Mouse (Mus musculus) midbrain, embryonic 14.5 days (tissue): ENCODE results near the gene Rbck1. TPM values are rescaled to one million over a fixed set of nuclear protein-coding genes. Genes with fewer than 3 reads are reported as not detected.

Experiments
- ATAC-seq: fragments of 200-750 bp; cut with Nextera tagmentation; 2 replicates; pipeline ENCODE4 v1.8.0; 2017; ENCODE audit warnings: moderate number of reproducible peaks, moderate library complexity; ENCODE audit not compliant: low FRiP score, low TSS enrichment
- DNase-seq: peaks from one replicate; pipeline ENCODE4 v3.0.0-alpha.2; 2015
- H3K27ac ChIP-seq: fragments of 300-500 bp; sonication (generic); replicated peaks from 2 replicates; pipeline ENCODE4 v1.5.1; 2014; ENCODE audit warnings: mild to moderate bottlenecking, low read depth, low read length, moderate library complexity
- H3K27me3 ChIP-seq: fragments of 300-500 bp; sonication (generic); 2 replicates; pipeline ENCODE4 v1.6.1; 2014; ENCODE audit warnings: low read length, control low read depth, mixed read lengths; ENCODE audit not compliant: control insufficient read depth, insufficient read depth
- H3K36me3 ChIP-seq: fragments of 300-500 bp; sonication (generic); 2 replicates; pipeline ENCODE4 v1.6.1; 2014; ENCODE audit warnings: low read length, control low read depth; ENCODE audit not compliant: control insufficient read depth, insufficient read depth
- H3K4me1 ChIP-seq: fragments of 300-500 bp; sonication (generic); 2 replicates; pipeline ENCODE4 v1.6.1; 2014; ENCODE audit warnings: mild to moderate bottlenecking, antibody characterized with exemption, low read length, control low read depth; ENCODE audit not compliant: control insufficient read depth, insufficient read depth
- H3K4me2 ChIP-seq: fragments of 300-500 bp; sonication (generic); 2 replicates; pipeline ENCODE4 v1.6.1; 2014; ENCODE audit warnings: mild to moderate bottlenecking, low read length, moderate library complexity
- H3K4me3 ChIP-seq: fragments of 300-500 bp; sonication (generic); replicated peaks from 2 replicates; pipeline ENCODE4 v1.5.1; 2014; ENCODE audit warnings: low read depth, low read length
- H3K9ac ChIP-seq: fragments of 300-500 bp; sonication (generic); replicated peaks from 2 replicates; pipeline ENCODE4 v1.6.1; 2014; ENCODE audit warnings: mild to moderate bottlenecking, low read length, moderate library complexity
- H3K9me3 ChIP-seq: fragments of 300-500 bp; sonication (generic); 2 replicates; pipeline ENCODE4 v1.6.1; 2016; ENCODE audit warnings: low read length, control low read depth, mixed read lengths; ENCODE audit not compliant: control insufficient read depth
- WGBS: fragments of 180-500 bp; shearing (Covaris S2); extraction: QIAGEN DNeasy Blood & Tissue Kit; methylation state at CpG from one replicate; pipeline ENCODE4 v1.1.7; 2014; 5-methylcytosine and 5-hydroxymethylcytosine counted together
- polyA plus RNA-seq: library from polyadenylated mRNA; unstranded; fragments of >200 nt; fragmentation: Nextera tagmentation; extraction: Ambion mirVana; gene quantifications from 2 replicates; pipeline ENCODE4 v1.2.1, GENCODE M21; 2014

Rbck1 gene
- polyA plus RNA-seq, 1 experiment from 2014 or later = 109 TPM

GRCm38 (mm10) chr2:152324842-152325241, 7.6 kb downstream of the Rbck1 start:
- Histone ChIP-seq H3K9ac (no peak overlapping the region), H3K27ac (no peak overlapping the region), H3K4me1 (0 out of 2 replicates have a peak, but pooled peaks cover under 1% of the 10 kb centered on the region), H3K4me2 (no peak overlapping the region), H3K9me3 (no peaks in the 10 kb centered on the region), H3K4me3 (no peak overlapping the region), H3K27me3 (no peaks in the 10 kb centered on the region), H3K36me3 (peaks cover 96% of the 10 kb centered on the region)
- DNase-seq (no peak), ATAC-seq (no peak)
- 90% methylated on average over 3 of the region's 3 CpGs for WGBS

GRCm38 (mm10) chr2:152323971-152324370, 8.5 kb downstream of the Rbck1 start:
- Histone ChIP-seq H3K27ac (no peak overlapping the region), H3K27me3 (no peaks in the 10 kb centered on the region), H3K9me3 (no peaks in the 10 kb centered on the region), H3K4me1 (no peaks in the 10 kb centered on the region), H3K9ac (no peak overlapping the region), H3K4me3 (no peak overlapping the region), H3K36me3 (peaks cover 99% of the 10 kb centered on the region), H3K4me2 (no peak overlapping the region)
- WGBS = 97% methylated on average over 14 of the region's 14 CpGs
- DNase-seq (no peak), ATAC-seq (no peak)

GRCm38 (mm10) chr2:152322198-152322597, 10.3 kb downstream of the Rbck1 start:
- Histone ChIP-seq H3K27ac (no peak overlapping the region), H3K9ac (no peak overlapping the region), H3K4me1 (no peaks in the 10 kb centered on the region), H3K4me3 (no peak overlapping the region), H3K9me3 (no peaks in the 10 kb centered on the region), H3K27me3 (no peaks in the 10 kb centered on the region), H3K4me2 (no peak overlapping the region), H3K36me3 (peaks cover 95% of the 10 kb centered on the region)
- DNase-seq = no peak
- 93% methylated on average over 6 of the region's 6 CpGs for WGBS
- no peak for ATAC-seq

GRCm38 (mm10) chr2:152321558-152321957, 10.9 kb downstream of the Rbck1 start:
- Histone ChIP-seq H3K36me3 (peaks cover 95% of the 10 kb centered on the region), H3K27ac (no peak overlapping the region), H3K4me1 (no peaks in the 10 kb centered on the region), H3K4me2 (no peak overlapping the region), H3K4me3 (no peak overlapping the region), H3K9me3 (no peaks in the 10 kb centered on the region), H3K27me3 (no peaks in the 10 kb centered on the region), H3K9ac (no peak overlapping the region)
- no peak for ATAC-seq
- no peak for DNase-seq
- WGBS = 94% methylated on average over 5 of the region's 5 CpGs

- H3K27me3 ChIP-seq = no peaks in the 10 kb centered on the region
- no peak overlapping the region for H3K27ac ChIP-seq
- WGBS = 89% methylated on average over 6 of the region's 6 CpGs
- H3K4me2 ChIP-seq = no peak overlapping the region
- no peaks in the 10 kb centered on the region for H3K4me1 ChIP-seq
- no peak overlapping the region for H3K4me3 ChIP-seq
- H3K36me3 ChIP-seq = peaks cover 95% of the 10 kb centered on the region
- no peak for DNase-seq
- H3K9me3 ChIP-seq = no peaks in the 10 kb centered on the region
- H3K9ac ChIP-seq = no peak overlapping the region
- ATAC-seq = no peak
These were observed 15.4 kb downstream of the Rbck1 start for GRCm38 (mm10) chr2:152317054-152317453.

- no peak for DNase-seq
- Histone ChIP-seq H3K4me3 (no peak overlapping the region), H3K27me3 (no peaks in the 10 kb centered on the region), H3K9ac (no peak overlapping the region), H3K9me3 (no peaks in the 10 kb centered on the region), H3K36me3 (peaks cover 93% of the 10 kb centered on the region), H3K4me1 (no peaks in the 10 kb centered on the region), H3K4me2 (no peak overlapping the region), H3K27ac (no peak overlapping the region)
- no peak for ATAC-seq
- WGBS = 94% methylated on average over 6 of the region's 6 CpGs
These were observed 18.5 kb downstream of the Rbck1 start for GRCm38 (mm10) chr2:152313926-152314325.

- Histone ChIP-seq H3K4me3 (no peak overlapping the region), H3K27ac (no peak overlapping the region), H3K9ac (no peak overlapping the region), H3K27me3 (no peaks in the 10 kb centered on the region), H3K36me3 (peaks cover 93% of the 10 kb centered on the region), H3K9me3 (no peaks in the 10 kb centered on the region), H3K4me1 (no peaks in the 10 kb centered on the region), H3K4me2 (no peak overlapping the region)
- DNase-seq (no peak), ATAC-seq (no peak)
- WGBS = 87% methylated on average over 7 of the region's 7 CpGs
These were observed 19.5 kb downstream of the Rbck1 start for GRCm38 (mm10) chr2:152312996-152313395.

- no peak for ATAC-seq
These were observed 25.3 kb downstream of the Rbck1 start for GRCm38 (mm10) chr2:152307186-152307585.

GRCm38 (mm10) chr2:152305480-152305879, 27.0 kb downstream of the Rbck1 start:
- no peak for DNase-seq
- Histone ChIP-seq H3K36me3 (peaks cover 76% of the 10 kb centered on the region), H3K4me3 (no peak overlapping the region), H3K4me2 (no peak overlapping the region), H3K27me3 (no peaks in the 10 kb centered on the region), H3K9ac (no peak overlapping the region), H3K27ac (no peak overlapping the region), H3K9me3 (no peaks in the 10 kb centered on the region), H3K4me1 (no peaks in the 10 kb centered on the region)
- ATAC-seq = no peak
- 97% methylated on average over 6 of the region's 6 CpGs for WGBS

More at GRCm38 (mm10) chr2:152307186-152307585, 25.3 kb downstream of the Rbck1 start:
- Histone ChIP-seq H3K4me3 (no peak overlapping the region), H3K4me1 (no peaks in the 10 kb centered on the region), H3K27ac (no peak overlapping the region), H3K4me2 (no peak overlapping the region), H3K27me3 (no peaks in the 10 kb centered on the region), H3K9ac (no peak overlapping the region), H3K36me3 (peaks cover 88% of the 10 kb centered on the region), H3K9me3 (no peaks in the 10 kb centered on the region)
- WGBS = 91% methylated on average over 3 of the region's 3 CpGs
- DNase-seq = no peak
